Mouse (Mus musculus) hindbrain, embryonic 12.5 days (tissue): ENCODE measurements around the gene Nat9. TPM values are rescaled to one million over a fixed set of nuclear protein-coding genes. Genes with fewer than 3 reads are reported as not detected.

Experiments used
- ATAC-seq: fragments of 200-750 bp; cut with Nextera tagmentation; 2 replicates; pipeline ENCODE4 v1.8.0; 2017; ENCODE audit warnings: moderate TSS enrichment; ENCODE audit not compliant: low FRiP score
- H3K27ac ChIP-seq: fragments of 300-500 bp; sonication (generic); 2 replicates; pipeline ENCODE4 v1.5.1; 2016; ENCODE audit warnings: mild to moderate bottlenecking
- H3K27me3 ChIP-seq: fragments of 300-500 bp; sonication (generic); 2 replicates; pipeline ENCODE4 v1.6.1; 2016; ENCODE audit warnings: mild to moderate bottlenecking
- H3K36me3 ChIP-seq: fragments of 300-500 bp; sonication (generic); 2 replicates; pipeline ENCODE4 v1.6.1; 2016; ENCODE audit warnings: mild to moderate bottlenecking
- H3K4me1 ChIP-seq: fragments of 300-500 bp; sonication (generic); 2 replicates; pipeline ENCODE4 v1.6.1; 2016
- H3K4me2 ChIP-seq: fragments of 300-500 bp; sonication (generic); replicated peaks from 2 replicates; pipeline ENCODE4 v1.6.1; 2016; ENCODE audit warnings: mild to moderate bottlenecking
- H3K4me3 ChIP-seq: fragments of 300-500 bp; sonication (generic); 2 replicates; pipeline ENCODE4 v1.5.1; 2016; ENCODE audit warnings: mild to moderate bottlenecking
- H3K9ac ChIP-seq: fragments of 300-500 bp; sonication (generic); 2 replicates; pipeline ENCODE4 v1.6.1; 2016; ENCODE audit warnings: mild to moderate bottlenecking, moderate library complexity
- H3K9me3 ChIP-seq: fragments of 300-500 bp; sonication (generic); replicated peaks from 2 replicates; pipeline ENCODE4 v1.6.1; 2016; ENCODE audit warnings: mild to moderate bottlenecking
- WGBS: fragments of 180-500 bp; shearing (Covaris S2); methylation state at CpG from one replicate; pipeline ENCODE4 v1.1.7; 2016; 5-methylcytosine and 5-hydroxymethylcytosine counted together
- polyA plus RNA-seq: library from polyadenylated mRNA; unstranded; fragments of >200 nt; fragmentation: Nextera tagmentation; extraction: Ambion mirVana; gene quantifications from 2 replicates; pipeline ENCODE4 v1.2.1, GENCODE M21; 2016

The Nat9 gene
- polyA plus RNA-seq, 1 experiment from 2014 or later: 21.1 TPM

- Histone ChIP-seq H3K27ac (no peak overlapping the region), H3K4me2 (no peak overlapping the region), H3K27me3 (no peaks in the 10 kb centered on the region), H3K36me3 (peaks cover 4% of the 10 kb centered on the region; the same call in 1 of the 2 replicates), H3K9me3 (no peaks in the 10 kb centered on the region), H3K4me3 (no peak overlapping the region), H3K4me1 (peaks cover 18% of the 10 kb centered on the region), H3K9ac (no peak overlapping the region)
- ATAC-seq: no peak
- 90% methylated on average over 13 of the region's 13 CpGs for WGBS
Observed at GRCm38 (mm10) chr11:115188539-115189231, 1.0 kb upstream of the Nat9 start.

- peak; percentile 93 for ATAC-seq
- H3K4me1 ChIP-seq: peaks cover 18% of the 10 kb centered on the region
- under 1% methylated on average over 39 of the region's 39 CpGs for WGBS
- peak within 1 kb of the TSS; percentile 86 for H3K4me2 ChIP-seq
- H3K9me3 ChIP-seq: no peaks in the 10 kb centered on the region
- peak within 1 kb of the TSS; percentile 76 for H3K9ac ChIP-seq
- H3K27ac ChIP-seq: peak within 1 kb of the TSS; percentile 87
- H3K4me3 ChIP-seq: peak within 1 kb of the TSS; percentile 59
- H3K36me3 ChIP-seq: peaks cover 4% of the 10 kb centered on the region; the same call in 1 of the 2 replicates
- H3K27me3 ChIP-seq: no peaks in the 10 kb centered on the region
Observed at GRCm38 (mm10) chr11:115187224-115187639, 427 bp downstream of the Nat9 start, which contains the start of gene Tmem104. Tmem104 (plus strand) TSS chr11:115187487.

- H3K9ac ChIP-seq: no peak overlapping the region
- H3K27me3 ChIP-seq: no peaks in the 10 kb centered on the region
- H3K9me3 ChIP-seq: no peaks in the 10 kb centered on the region
- peaks cover 18% of the 10 kb centered on the region for H3K4me1 ChIP-seq
- no peak overlapping the region for H3K27ac ChIP-seq
- no peak overlapping the region for H3K4me3 ChIP-seq
- WGBS: 51% methylated on average over 4 of the region's 4 CpGs
- ATAC-seq: no peak
- H3K36me3 ChIP-seq: no peaks in the 10 kb centered on the region
- H3K4me2 ChIP-seq: no peak overlapping the region
Observed at GRCm38 (mm10) chr11:115184973-115185372, 2.7 kb downstream of the Nat9 start.

- Histone ChIP-seq H3K27ac (no peak overlapping the region), H3K4me2 (no peak overlapping the region), H3K9ac (no peak overlapping the region), H3K27me3 (no peaks in the 10 kb centered on the region), H3K36me3 (no peaks in the 10 kb centered on the region), H3K4me1 (peaks cover 21% of the 10 kb centered on the region), H3K9me3 (no peaks in the 10 kb centered on the region), H3K4me3 (no peak overlapping the region)
- no peak for ATAC-seq
- 21% methylated on average over 12 of the region's 12 CpGs for WGBS
Observed at GRCm38 (mm10) chr11:115181913-115182638, 5.6 kb downstream of the Nat9 start.

GRCm38 (mm10) chr11:115179881-115180280, 7.8 kb downstream of the Nat9 start:
- peaks cover 5% of the 10 kb centered on the region; the same call in 1 of the 2 replicates for H3K27me3 ChIP-seq
- H3K4me3 ChIP-seq: no peak overlapping the region
- no peak overlapping the region for H3K4me2 ChIP-seq
- H3K9ac ChIP-seq: no peak overlapping the region
- no peaks in the 10 kb centered on the region for H3K9me3 ChIP-seq
- H3K4me1 ChIP-seq: peaks cover 31% of the 10 kb centered on the region
- H3K27ac ChIP-seq: no peak overlapping the region
- H3K36me3 ChIP-seq: no peaks in the 10 kb centered on the region
- no peak for ATAC-seq
- 86% methylated on average over 6 of the region's 6 CpGs for WGBS

- Histone ChIP-seq H3K27me3 (peaks cover 12% of the 10 kb centered on the region), H3K9me3 (no peaks in the 10 kb centered on the region), H3K4me3 (no peak overlapping the region), H3K4me2 (no peak overlapping the region), H3K27ac (no peak overlapping the region), H3K36me3 (no peaks in the 10 kb centered on the region), H3K4me1 (peaks cover 38% of the 10 kb centered on the region), H3K9ac (no peak overlapping the region)
- ATAC-seq: no peak
- WGBS: 73% methylated on average over 6 of the region's 6 CpGs
Observed at GRCm38 (mm10) chr11:115179191-115179590, 8.5 kb downstream of the Nat9 start.

- H3K27ac ChIP-seq: no peak overlapping the region
- H3K4me3 ChIP-seq: no peak overlapping the region
- H3K27me3 ChIP-seq: peaks cover 16% of the 10 kb centered on the region
- H3K36me3 ChIP-seq: no peaks in the 10 kb centered on the region
- H3K9ac ChIP-seq: no peak overlapping the region
- no peak overlapping the region for H3K4me2 ChIP-seq
- H3K9me3 ChIP-seq: no peaks in the 10 kb centered on the region
- ATAC-seq: no peak
- 85% methylated on average over 2 of the region's 2 CpGs for WGBS
- H3K4me1 ChIP-seq: peaks cover 42% of the 10 kb centered on the region
Observed at GRCm38 (mm10) chr11:115178766-115179165, 8.9 kb downstream of the Nat9 start.

- 36% methylated on average over 10 of the region's 10 CpGs for WGBS
- peaks cover 53% of the 10 kb centered on the region for H3K4me1 ChIP-seq
Observed at GRCm38 (mm10) chr11:115177559-115178195, 10.0 kb downstream of the Nat9 start.

GRCm38 (mm10) chr11:115176399-115177190, 11.1 kb downstream of the Nat9 start:
- Histone ChIP-seq H3K4me1 (peaks cover 60% of the 10 kb centered on the region), H3K36me3 (no peaks in the 10 kb centered on the region), H3K27me3 (peaks cover 32% of the 10 kb centered on the region), H3K4me3 (no peak overlapping the region), H3K27ac (peak overlapping the region; percentile 44), H3K4me2 (0 out of 2 replicates have a peak overlapping the region, but pooled peaks have one; percentile 6), H3K9ac (0 out of 2 replicates have a peak overlapping the region, but pooled peaks have one; percentile 20), H3K9me3 (no peaks in the 10 kb centered on the region)
- ATAC-seq: no peak
- 62% methylated on average over 24 of the region's 24 CpGs for WGBS

More at GRCm38 (mm10) chr11:115177559-115178195, 10.0 kb downstream of the Nat9 start:
- no peaks in the 10 kb centered on the region for H3K36me3 ChIP-seq
- H3K4me3 ChIP-seq: no peak overlapping the region
- no peaks in the 10 kb centered on the region for H3K9me3 ChIP-seq
- peak overlapping the region; percentile 41; the same call in 1 of the 2 replicates for H3K27ac ChIP-seq
- peaks cover 24% of the 10 kb centered on the region for H3K27me3 ChIP-seq
- peak; percentile 60 for ATAC-seq
- peak overlapping the region; percentile 25 for H3K4me2 ChIP-seq
- H3K9ac ChIP-seq: peak overlapping the region; percentile 20

- WGBS: 14% methylated on average over 16 of the region's 16 CpGs
- Histone ChIP-seq H3K27me3 (peaks cover 38% of the 10 kb centered on the region), H3K9me3 (no peaks in the 10 kb centered on the region), H3K36me3 (no peaks in the 10 kb centered on the region), H3K9ac (no peak overlapping the region), H3K4me3 (no peak overlapping the region), H3K4me1 (peaks cover 60% of the 10 kb centered on the region), H3K27ac (no peak overlapping the region), H3K4me2 (no peak overlapping the region)
- ATAC-seq: no peak
Observed at GRCm38 (mm10) chr11:115173549-115174339, 13.9 kb downstream of the Nat9 start.

GRCm38 (mm10) chr11:115172825-115173287, 14.8 kb downstream of the Nat9 start:
- H3K27me3 ChIP-seq: peaks cover 38% of the 10 kb centered on the region

More at GRCm38 (mm10) chr11:115172825-115173287, 14.8 kb downstream of the Nat9 start:
- H3K4me3 ChIP-seq: no peak overlapping the region
- H3K27ac ChIP-seq: no peak overlapping the region
- no peaks in the 10 kb centered on the region for H3K9me3 ChIP-seq
- H3K4me2 ChIP-seq: 0 out of 2 replicates have a peak overlapping the region, but pooled peaks have one; percentile 2
- peaks cover 56% of the 10 kb centered on the region for H3K4me1 ChIP-seq
- H3K9ac ChIP-seq: no peak overlapping the region
- H3K36me3 ChIP-seq: no peaks in the 10 kb centered on the region
- 19% methylated on average over 4 of the region's 4 CpGs for WGBS
- 0 out of 2 replicates have a peak, but pooled peaks have one; percentile 22 for ATAC-seq
